Mouse (Mus musculus): ENCODE measurements around the gene Tyrobp. TPM values are rescaled to one million over a fixed set of nuclear protein-coding genes. Genes with fewer than 3 reads are reported as not detected.

Tyrobp gene
- polyA plus RNA-seq, 1 experiment from 2014 or later = 16.7 TPM

- no peaks in the 10 kb centered on the region for H3K9me3 ChIP-seq
- no peak overlapping the region for H3K27ac ChIP-seq
- peaks cover 19% of the 10 kb centered on the region for H3K36me3 ChIP-seq
- no peaks in the 10 kb centered on the region for H3K27me3 ChIP-seq
- H3K4me3 ChIP-seq = no peak overlapping the region
- WGBS = 46% methylated on average over 2 of the region's 2 CpGs
- no peak overlapping the region for H3K9ac ChIP-seq
- no peaks in the 10 kb centered on the region for H3K4me1 ChIP-seq
- ATAC-seq (ENCODE audit: insufficient number of reproducible peaks, insufficient read depth, low FRiP score, low TSS enrichment) = no peak
- H3K4me2 ChIP-seq (replicated peaks) = no peak overlapping the region
Measured at GRCm38 (mm10) chr7:30430191-30430590, 16.6 kb downstream of the Tyrobp start.

- 17% methylated on average over 3 of the region's 3 CpGs for WGBS
- H3K9me3 ChIP-seq = no peaks in the 10 kb centered on the region
- no peak overlapping the region for H3K27ac ChIP-seq
- no peaks in the 10 kb centered on the region for H3K4me1 ChIP-seq
- no peak overlapping the region for H3K4me3 ChIP-seq
- peaks cover 15% of the 10 kb centered on the region for H3K36me3 ChIP-seq
- peaks cover 12% of the 10 kb centered on the region; the same call in 1 of the 2 replicates for H3K27me3 ChIP-seq
- ATAC-seq (ENCODE audit: insufficient number of reproducible peaks, insufficient read depth, low FRiP score, low TSS enrichment) = no peak
- no peak overlapping the region for H3K9ac ChIP-seq
- H3K4me2 ChIP-seq (replicated peaks) = no peak overlapping the region
Measured at GRCm38 (mm10) chr7:30431793-30432192, 18.2 kb downstream of the Tyrobp start.

GRCm38 (mm10) chr7:30434238-30434637 lies 20.7 kb downstream of the Tyrobp start:
- WGBS = 3% methylated on average over 10 of the region's 10 CpGs
- Histone ChIP-seq H3K9me3 (no peaks in the 10 kb centered on the region), H3K27me3 (peaks cover 23% of the 10 kb centered on the region), H3K9ac (no peak overlapping the region), H3K4me1 (no peaks in the 10 kb centered on the region), H3K4me2 (replicated peaks) (no peak overlapping the region), H3K4me3 (no peak overlapping the region), H3K27ac (no peak overlapping the region), H3K36me3 (peaks cover 8% of the 10 kb centered on the region; the same call in 1 of the 2 replicates)
- no peak for ATAC-seq (ENCODE audit: insufficient number of reproducible peaks, insufficient read depth, low FRiP score, low TSS enrichment)

- 70% methylated on average over 10 of the region's 10 CpGs for WGBS
- Histone ChIP-seq H3K4me3 (no peak overlapping the region), H3K36me3 (peaks cover 8% of the 10 kb centered on the region; the same call in 1 of the 2 replicates), H3K9ac (no peak overlapping the region), H3K27ac (no peak overlapping the region), H3K4me1 (no peaks in the 10 kb centered on the region), H3K27me3 (peaks cover 25% of the 10 kb centered on the region), H3K4me2 (replicated peaks) (no peak overlapping the region), H3K9me3 (no peaks in the 10 kb centered on the region)
- no peak for ATAC-seq (ENCODE audit: insufficient number of reproducible peaks, insufficient read depth, low FRiP score, low TSS enrichment)
Measured at GRCm38 (mm10) chr7:30434701-30435100, 21.1 kb downstream of the Tyrobp start.

GRCm38 (mm10) chr7:30435156-30435555 lies 21.6 kb downstream of the Tyrobp start:
- Histone ChIP-seq H3K4me1 (no peaks in the 10 kb centered on the region), H3K27ac (no peak overlapping the region), H3K4me3 (no peak overlapping the region), H3K4me2 (replicated peaks) (no peak overlapping the region), H3K9me3 (no peaks in the 10 kb centered on the region), H3K27me3 (peaks cover 29% of the 10 kb centered on the region), H3K9ac (no peak overlapping the region), H3K36me3 (peaks cover 8% of the 10 kb centered on the region; the same call in 1 of the 2 replicates)
- 46% methylated on average over 9 of the region's 9 CpGs for WGBS
- no peak for ATAC-seq (ENCODE audit: insufficient number of reproducible peaks, insufficient read depth, low FRiP score, low TSS enrichment)

GRCm38 (mm10) chr7:30436879-30437278 lies 23.3 kb downstream of the Tyrobp start:
- no peak for ATAC-seq (ENCODE audit: insufficient number of reproducible peaks, insufficient read depth, low FRiP score, low TSS enrichment)
- H3K4me3 ChIP-seq = no peak overlapping the region
- no peak overlapping the region for H3K4me2 ChIP-seq (replicated peaks)
- H3K27ac ChIP-seq = no peak overlapping the region
- H3K27me3 ChIP-seq = peaks cover 32% of the 10 kb centered on the region
- no peaks in the 10 kb centered on the region for H3K9me3 ChIP-seq
- 16% methylated on average over 10 of the region's 10 CpGs for WGBS
- peaks cover 8% of the 10 kb centered on the region; the same call in 1 of the 2 replicates for H3K36me3 ChIP-seq
- H3K4me1 ChIP-seq = no peaks in the 10 kb centered on the region
- no peak overlapping the region for H3K9ac ChIP-seq

- Histone ChIP-seq H3K36me3 (peaks cover 20% of the 10 kb centered on the region; the same call in 1 of the 2 replicates), H3K27ac (no peak overlapping the region), H3K27me3 (peaks cover 58% of the 10 kb centered on the region), H3K4me3 (no peak overlapping the region), H3K9me3 (no peaks in the 10 kb centered on the region), H3K4me1 (peaks cover 8% of the 10 kb centered on the region; the same call in 1 of the 2 replicates), H3K9ac (no peak overlapping the region), H3K4me2 (replicated peaks) (no peak overlapping the region)
- ATAC-seq (ENCODE audit: insufficient number of reproducible peaks, insufficient read depth, low FRiP score, low TSS enrichment) = no peak
- WGBS = 70% methylated on average over 13 of the region's 13 CpGs
Measured at GRCm38 (mm10) chr7:30439734-30440133, 26.2 kb downstream of the Tyrobp start.

- H3K4me2 ChIP-seq (replicated peaks) = no peak overlapping the region
- no peak overlapping the region for H3K9ac ChIP-seq
- no peak overlapping the region for H3K4me3 ChIP-seq
- no peaks in the 10 kb centered on the region for H3K9me3 ChIP-seq
- H3K4me1 ChIP-seq = peaks cover 8% of the 10 kb centered on the region; the same call in 1 of the 2 replicates
- H3K36me3 ChIP-seq = peaks cover 15% of the 10 kb centered on the region; the same call in 1 of the 2 replicates
- H3K27me3 ChIP-seq = peaks cover 56% of the 10 kb centered on the region
- 49% methylated on average over 2 of the region's 5 CpGs for WGBS
- no peak for ATAC-seq (ENCODE audit: insufficient number of reproducible peaks, insufficient read depth, low FRiP score, low TSS enrichment)
- H3K27ac ChIP-seq = no peak overlapping the region
Measured at GRCm38 (mm10) chr7:30440697-30441096, 27.1 kb downstream of the Tyrobp start.

GRCm38 (mm10) chr7:30443696-30444095 lies 30.1 kb downstream of the Tyrobp start:
- peak overlapping the region; percentile 78; the same call in 1 of the 2 replicates for H3K4me3 ChIP-seq
- H3K36me3 ChIP-seq = 0 out of 2 replicates have a peak, but pooled peaks cover 12% of the 10 kb centered on the region
- H3K4me2 ChIP-seq (replicated peaks) = peak overlapping the region; percentile 73
- H3K9ac ChIP-seq = no peak overlapping the region
- H3K27me3 ChIP-seq = peaks cover 51% of the 10 kb centered on the region
- WGBS = 26% methylated on average over 9 of the region's 9 CpGs
- H3K4me1 ChIP-seq = peaks cover 8% of the 10 kb centered on the region; the same call in 1 of the 2 replicates
- ATAC-seq (ENCODE audit: insufficient number of reproducible peaks, insufficient read depth, low FRiP score, low TSS enrichment) = no peak
- H3K9me3 ChIP-seq = peaks cover 2% of the 10 kb centered on the region; the same call in 1 of the 2 replicates
- H3K27ac ChIP-seq = no peak overlapping the region

- peaks cover 2% of the 10 kb centered on the region; the same call in 1 of the 2 replicates for H3K9me3 ChIP-seq
- H3K27me3 ChIP-seq = peaks cover 45% of the 10 kb centered on the region
- H3K4me3 ChIP-seq = peak overlapping the region; percentile 78
- peak overlapping the region; percentile 73 for H3K4me2 ChIP-seq (replicated peaks)
- peak; percentile 17; the same call in 1 of the 2 replicates for ATAC-seq (ENCODE audit: insufficient number of reproducible peaks, insufficient read depth, low FRiP score, low TSS enrichment)
- under 1% methylated on average over 38 of the region's 38 CpGs for WGBS
- 0 out of 2 replicates have a peak, but pooled peaks cover 12% of the 10 kb centered on the region for H3K36me3 ChIP-seq
- peak overlapping the region; percentile 50; the same call in 1 of the 2 replicates for H3K27ac ChIP-seq
- H3K9ac ChIP-seq = peak overlapping the region; percentile 77
- H3K4me1 ChIP-seq = peaks cover 8% of the 10 kb centered on the region; the same call in 1 of the 2 replicates
Measured at GRCm38 (mm10) chr7:30444154-30444970, 30.8 kb downstream of the Tyrobp start.

- peak; percentile 58 for ATAC-seq (ENCODE audit: insufficient number of reproducible peaks, insufficient read depth, low FRiP score, low TSS enrichment)
- H3K9ac ChIP-seq = peak within 1 kb of the TSS; percentile 77
- peaks cover 44% of the 10 kb centered on the region for H3K27me3 ChIP-seq
- peaks cover 8% of the 10 kb centered on the region; the same call in 1 of the 2 replicates for H3K4me1 ChIP-seq
- peak within 1 kb of the TSS; percentile 78 for H3K4me3 ChIP-seq
- H3K9me3 ChIP-seq = peaks cover 2% of the 10 kb centered on the region; the same call in 1 of the 2 replicates
- 0 out of 2 replicates have a peak, but pooled peaks cover 12% of the 10 kb centered on the region for H3K36me3 ChIP-seq
- WGBS = 1% methylated on average over 71 of the region's 72 CpGs
- H3K27ac ChIP-seq = peak within 1 kb of the TSS; percentile 50
- H3K4me2 ChIP-seq (replicated peaks) = peak within 1 kb of the TSS; percentile 73
Measured at GRCm38 (mm10) chr7:30444971-30445751, 31.6 kb downstream of the Tyrobp start, which contains the start of gene Aplp1. Gene Aplp1, minus strand, starts transcription at chr7:30445535.
